Mouse (Mus musculus): ENCODE data around the gene Rad54l2. TPM values are rescaled to one million over a fixed set of nuclear protein-coding genes. Genes with fewer than 3 reads are reported as not detected.

The Rad54l2 gene
- polyA plus RNA-seq (2014; fragmentation: Illumina TruSeq; extraction: RNeasy Lipid Tissue Mini Kit (QIAGEN cat#74804); ENCODE audit: low read depth, low replicate concordance), result 15.3 TPM

GRCm38 (mm10) chr9:106788812-106789321 is at the start of gene Rad54l2:
Rad54l2 (minus strand) TSS chr9:106789194.

DNA sequence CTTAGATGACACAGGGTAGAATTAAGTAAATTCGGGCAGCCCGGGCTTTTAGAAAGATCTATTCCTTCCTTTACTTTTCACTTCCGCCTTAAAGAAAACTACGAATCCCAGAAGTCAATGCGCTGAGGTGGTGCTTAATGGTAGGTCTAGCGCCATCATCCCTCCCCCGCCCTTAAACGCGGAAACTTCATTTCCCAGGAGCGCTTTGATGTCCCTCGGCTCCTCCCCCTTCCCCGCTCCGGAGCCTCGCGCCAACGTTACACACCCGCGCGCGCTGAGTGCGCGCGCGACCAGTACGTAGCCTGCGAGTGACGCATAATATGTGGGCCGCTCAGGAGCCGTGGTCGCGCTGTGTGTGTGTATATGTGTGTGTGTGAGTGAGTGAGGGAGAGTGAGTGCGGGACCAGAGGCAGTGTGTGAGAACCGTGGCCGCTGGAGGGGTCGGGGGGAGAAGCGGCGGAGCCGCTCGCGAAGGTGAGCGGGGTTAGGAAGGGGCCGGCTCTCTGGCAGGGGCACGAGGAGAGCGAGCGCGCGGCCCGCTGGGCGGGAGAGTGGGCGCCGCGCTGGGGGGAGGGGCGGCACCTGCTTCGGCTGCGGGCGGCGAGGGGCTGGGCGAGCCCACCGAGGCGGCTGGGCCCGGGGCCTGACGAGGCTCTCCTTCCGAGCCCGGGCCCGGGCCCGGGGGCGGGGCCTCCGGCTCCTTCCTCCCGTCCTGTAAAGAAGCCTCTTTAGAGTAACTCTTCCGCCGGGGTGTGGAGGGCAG is 32.8 kb upstream of the Rad54l2 start, which contains the start of gene Dcaf1:
TSS of gene Dcaf1 (plus strand) at position 257 of the 763 bp plus-strand sequence.

DNA sequence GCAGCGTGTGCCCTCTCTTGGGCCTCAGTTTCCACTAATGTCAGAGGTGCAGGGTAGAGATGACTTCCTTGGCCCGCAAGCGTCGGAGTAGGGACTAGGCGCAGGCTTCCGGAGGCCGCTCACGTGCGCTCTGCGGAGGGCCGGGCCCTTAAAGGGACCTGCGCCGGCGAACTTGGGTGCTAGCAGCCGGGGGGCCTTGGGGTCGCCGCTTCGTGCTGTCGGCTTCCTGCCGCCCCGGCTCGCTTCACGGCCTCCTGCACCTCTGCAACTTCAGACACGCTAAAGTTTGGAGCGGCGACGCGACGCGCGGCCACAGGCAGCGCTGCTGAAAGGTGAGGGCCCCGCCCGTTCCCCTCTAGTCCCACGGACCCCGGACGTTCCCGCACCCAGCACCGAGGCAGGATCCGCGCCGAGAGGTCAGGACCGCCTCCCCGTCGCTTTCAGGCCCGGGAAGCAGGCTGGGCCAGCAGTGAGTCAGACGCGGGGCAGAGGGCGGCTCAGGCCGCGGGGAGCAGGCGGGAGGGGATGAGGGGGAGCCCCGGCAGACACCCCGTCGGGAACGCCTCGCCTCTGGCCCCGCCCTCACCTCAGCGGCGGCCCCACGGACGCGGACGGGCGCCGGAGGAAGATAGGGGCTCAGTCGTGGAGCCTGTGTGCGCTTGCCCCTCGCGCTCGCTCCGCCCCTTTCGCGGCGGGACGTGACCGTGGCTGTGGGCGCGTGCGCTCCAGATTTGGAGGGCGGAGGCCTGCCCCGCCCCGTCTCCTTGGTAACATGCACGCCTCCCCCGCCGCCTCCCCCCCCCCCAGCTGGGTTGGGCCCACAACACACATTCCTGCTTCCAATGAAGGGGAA is 103.5 kb downstream of the Rad54l2 start, which contains the start of gene Tex264:
TSS of gene Tex264 (minus strand) at position 679 of the 853 bp plus-strand sequence.

GRCm38 (mm10) chr9:106655884-106656720 is 132.9 kb downstream of the Rad54l2 start, which contains the start of gene Grm2:
Grm2 (minus strand) TSS chr9:106656082.

Other genes with a start within 250 kb of the Rad54l2 start
- 28.7 TPM for gene Iqcf3, start 227.6 kb downstream of the Rad54l2 start, polyA plus RNA-seq (2014; fragmentation: Illumina TruSeq; extraction: RNeasy Lipid Tissue Mini Kit (QIAGEN cat#74804); ENCODE audit: low read depth, low replicate concordance)
- gene Iqcf4, start 218.2 kb downstream of the Rad54l2 start, polyA plus RNA-seq (2014; fragmentation: Illumina TruSeq; extraction: RNeasy Lipid Tissue Mini Kit (QIAGEN cat#74804); ENCODE audit: low read depth, low replicate concordance), result 13.9 TPM
- 1.0 TPM for gene Iqcf6, start 162.6 kb downstream of the Rad54l2 start, polyA plus RNA-seq (2014; fragmentation: Illumina TruSeq; extraction: RNeasy Lipid Tissue Mini Kit (QIAGEN cat#74804); ENCODE audit: low read depth, low replicate concordance)
- gene Grm2, start 133.1 kb downstream of the Rad54l2 start, polyA plus RNA-seq (2014; fragmentation: Illumina TruSeq; extraction: RNeasy Lipid Tissue Mini Kit (QIAGEN cat#74804); ENCODE audit: low read depth, low replicate concordance), result not detected
- gene Tex264, start 103.3 kb downstream of the Rad54l2 start, polyA plus RNA-seq (2014; fragmentation: Illumina TruSeq; extraction: RNeasy Lipid Tissue Mini Kit (QIAGEN cat#74804); ENCODE audit: low read depth, low replicate concordance), result 68.3 TPM
- 20.6 TPM for gene Dcaf1, start 32.7 kb upstream of the Rad54l2 start, polyA plus RNA-seq (2014; fragmentation: Illumina TruSeq; extraction: RNeasy Lipid Tissue Mini Kit (QIAGEN cat#74804); ENCODE audit: low read depth, low replicate concordance)
- gene Rbm15b, start 98.2 kb upstream of the Rad54l2 start, polyA plus RNA-seq (2014; fragmentation: Illumina TruSeq; extraction: RNeasy Lipid Tissue Mini Kit (QIAGEN cat#74804); ENCODE audit: low read depth, low replicate concordance), result 14.5 TPM
- gene Manf, start 102.8 kb upstream of the Rad54l2 start, polyA plus RNA-seq (2014; fragmentation: Illumina TruSeq; extraction: RNeasy Lipid Tissue Mini Kit (QIAGEN cat#74804); ENCODE audit: low read depth, low replicate concordance), result 506 TPM

Measured in adipose tissue, adult 10 weeks (tissue).